In the genomic region with DNA sequence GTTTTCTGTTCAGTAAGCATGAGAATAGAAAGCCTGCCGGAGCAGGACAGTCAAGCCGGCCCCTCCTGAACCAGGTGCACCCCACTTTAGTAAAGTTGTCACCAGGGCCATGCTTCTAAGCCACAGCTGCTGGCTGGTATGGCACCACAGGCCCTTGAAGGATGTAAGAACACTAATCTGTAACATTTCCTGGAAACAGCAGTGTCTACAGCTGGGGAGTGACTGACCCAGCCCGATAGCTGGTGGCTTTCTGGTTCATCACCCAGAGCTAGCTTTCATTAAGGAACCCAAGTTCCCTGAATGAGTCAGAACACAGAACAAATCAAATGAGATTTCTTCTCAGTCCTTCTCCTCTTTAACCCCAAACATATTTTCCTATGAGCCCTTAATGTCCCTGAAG, we compare ENCODE assay signal across 18 mouse cellular contexts.
A peak's percentile ranks its signal among the peaks of the same experiment; 100 is the strongest.
DNase-seq lines count a peak whose midpoint lies in the region.
"Had no signal": no experiment of that assay in that cellular context is flagged by ENCODE, and none has a peak within 500 bp of the region (broad histone marks: within the 10 kb centered on the region; RNA-seq: fewer than 3 reads in every experiment).

No protein-coding gene starts in this region.

- no peaks in the 10 kb centered on the region for H3K27me3 ChIP-seq in splenic B cell, adult 2 months (ENCODE audit: control insufficient read depth, insufficient read depth, low read length, poor library complexity, severe bottlenecking)

- H3K36me3 ChIP-seq in splenic B cell, adult 2 months (ENCODE audit: control insufficient read depth, insufficient read depth, low read length, poor library complexity, severe bottlenecking): no peaks in the 10 kb centered on the region
- H3K36me3 ChIP-seq: forebrain, embryonic 10.5 days; G1E; hindbrain, embryonic 12.5 days; hindbrain, embryonic 15.5 days had no signal

- peak; percentile 8 for DNase-seq in splenic B cell, adult 2 months (ENCODE audit: low read depth, low spot score)
- peak; percentile 40 to 45 for DNase-seq in thymus, postnatal 10 days (ENCODE audit: low spot score in 2 of 2)
- DNase-seq in thymus, postnatal 36 days: peak; percentile 25 to 50
- DNase-seq in testis, postnatal 10 days (ENCODE audit: low spot score): no peak
- no peak for DNase-seq in cerebellum, adult 18-20 months
- no peak for DNase-seq in adipocyte (ENCODE audit: low spot score)
- DNase-seq: adrenal gland, adult 2 months; adrenal gland, postnatal 14 days; cerebellum, adult 11 months; cerebellum, adult 8-10 months; cerebellum, postnatal 10 days; cerebellum, postnatal 36 days; gastrocnemius, postnatal 14 days; heart, adult 11 months had no signal

Comparison
In these comparisons a context has a peak if more than half of its experiments do, and no peak if none do; other contexts are left out.
1. DNase-seq: peak in splenic B cell, adult 2 months (single experiment), thymus, postnatal 10 days (2 of 2) and thymus, postnatal 36 days (2 of 2); none in testis, postnatal 10 days (single experiment), cerebellum, adult 18-20 months (0 of 2) and adipocyte (single experiment).